11 mouse cellular contexts compared by ENCODE assay signal in the genomic region with DNA sequence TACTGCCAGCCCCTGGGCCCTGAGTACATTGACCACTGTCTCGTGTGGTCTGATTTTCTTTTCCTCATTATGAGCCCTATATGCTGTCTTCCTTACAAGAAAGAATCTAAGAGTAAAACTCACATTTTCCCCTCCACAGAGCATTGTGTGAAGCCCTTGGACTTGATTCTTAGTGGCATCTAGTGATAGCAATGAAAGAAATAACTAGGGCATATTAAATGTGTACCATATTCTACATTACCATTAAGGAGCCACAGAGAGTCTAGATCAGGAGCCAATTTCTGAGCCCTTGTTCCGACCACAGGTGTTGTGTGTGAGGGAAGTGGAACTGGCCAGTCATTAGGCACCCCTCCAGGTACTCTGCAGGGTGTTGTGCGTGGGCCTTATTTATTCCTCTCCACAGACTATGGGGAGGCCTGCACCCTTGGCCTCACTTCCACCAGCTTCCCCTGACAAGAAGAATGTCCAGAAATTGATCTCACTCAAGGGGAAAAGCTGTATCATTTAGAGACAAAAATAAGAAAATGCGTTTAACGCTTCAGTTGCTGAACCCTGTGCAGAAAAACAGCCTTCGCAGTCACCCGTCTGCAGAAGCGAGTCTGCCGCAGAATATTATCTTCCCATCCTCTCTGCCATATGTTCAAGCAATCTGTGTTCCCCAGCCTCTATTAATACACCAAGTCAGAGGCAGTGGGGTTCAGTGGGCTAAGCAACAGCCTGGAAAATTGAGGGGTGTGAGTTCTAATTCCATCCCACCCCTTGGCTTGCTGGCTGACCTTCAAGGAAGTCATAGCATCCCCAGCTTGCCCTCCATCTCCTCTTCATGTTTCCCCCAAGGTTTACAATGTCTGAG.
A peak's percentile ranks its signal among the peaks of the same experiment; 100 is the strongest.
DNase-seq lines count a peak whose midpoint lies in the region; ATAC-seq and TF ChIP-seq lines count a peak whose summit lies in the region.
"Had no signal": no experiment of that assay in that cellular context is flagged by ENCODE, and none has a peak within 500 bp of the region (broad histone marks: within the 10 kb centered on the region; RNA-seq: fewer than 3 reads in every experiment).

No protein-coding gene starts in this region.

- WGBS in hindbrain, embryonic 16.5 days: 59% methylated on average over 9 of the region's 9 CpGs
- WGBS in hindbrain, embryonic 11.5 days: 88% methylated on average over 9 of the region's 9 CpGs
- 13% methylated on average over 9 of the region's 9 CpGs for WGBS in cerebellum, adult 2 months

- H3K4me3 ChIP-seq in hindbrain, embryonic 16.5 days (ENCODE audit: low read length): no peak overlapping the region
- H3K4me3 ChIP-seq in hindbrain, embryonic 11.5 days (ENCODE audit: low read depth, low read length): no peak overlapping the region
- no peak overlapping the region for H3K4me3 ChIP-seq in cerebellum, adult 2 months (replicated peaks; ENCODE audit: insufficient read depth, low read depth, low read length)
- H3K4me3 ChIP-seq in layer of hippocampus, adult 2 months: no peak overlapping the region; the same call in 1 of the 2 replicates
- H3K4me3 ChIP-seq: heart, adult 2 months had no signal

- no peak for DNase-seq in hindbrain, embryonic 11.5 days (ENCODE audit: low spot score)
- DNase-seq in brain, adult 2 months (ENCODE audit: low read depth, low spot score): peak; percentile 98
- DNase-seq in cerebellum, adult 2 months: peak; percentile 97 to 99
- peak; percentile 55 to 67 for DNase-seq in layer of hippocampus, adult 2 months (ENCODE audit: low spot score in 2 of 2)
- DNase-seq in gastrocnemius, postnatal 10 days: no peak
- DNase-seq in kidney, adult 9 months: no peak
- no peak for DNase-seq in urinary bladder, postnatal 4 days (ENCODE audit: low spot score in 2 of 2)
- DNase-seq: heart, adult 2 months; kidney, postnatal 14 days had no signal

- H3K27ac ChIP-seq in hindbrain, embryonic 16.5 days (ENCODE audit: low read depth, low read length): no peak overlapping the region
- no peak overlapping the region for H3K27ac ChIP-seq in hindbrain, embryonic 11.5 days (ENCODE audit: low read depth, low read length)
- H3K27ac ChIP-seq in cerebellum, adult 2 months (ENCODE audit: insufficient read depth, low read length): peak overlapping the region; percentile 97
- 0 out of 2 replicates have a peak overlapping the region, but pooled peaks have one; percentile 32 for H3K27ac ChIP-seq in layer of hippocampus, adult 2 months
- H3K27ac ChIP-seq: heart, adult 2 months had no signal

- no peak overlapping the region for H3K4me2 ChIP-seq in hindbrain, embryonic 16.5 days (ENCODE audit: low read length)
- H3K4me2 ChIP-seq in hindbrain, embryonic 11.5 days (replicated peaks; ENCODE audit: low read depth, low read length): no peak overlapping the region

- no peaks in the 10 kb centered on the region for H3K36me3 ChIP-seq in hindbrain, embryonic 16.5 days (ENCODE audit: control insufficient read depth, insufficient read depth, low read length)
- H3K36me3 ChIP-seq in hindbrain, embryonic 11.5 days (ENCODE audit: control insufficient read depth, insufficient read depth, low read length): no peaks in the 10 kb centered on the region

- ATAC-seq in hindbrain, embryonic 16.5 days: peak; percentile 73; the same call in 1 of the 2 replicates
- ATAC-seq in hindbrain, embryonic 11.5 days (ENCODE audit: low FRiP score): no peak
- ATAC-seq: activated CD4-positive, CD25-positive, alpha-beta regulatory T cell, adult 4 months had no signal

- no peaks in the 10 kb centered on the region for H3K27me3 ChIP-seq in hindbrain, embryonic 16.5 days (replicated peaks; ENCODE audit: control insufficient read depth, insufficient read depth, low read length)
- H3K27me3 ChIP-seq in hindbrain, embryonic 11.5 days (ENCODE audit: control insufficient read depth, insufficient read depth, low read length): no peaks in the 10 kb centered on the region
- H3K27me3 ChIP-seq in cerebellum, adult 2 months (ENCODE audit: control insufficient read depth, insufficient read depth, low read length): no peaks in the 10 kb centered on the region

- H3K4me1 ChIP-seq in hindbrain, embryonic 16.5 days (ENCODE audit: control insufficient read depth, insufficient read depth, low read depth, low read length): no peaks in the 10 kb centered on the region
- no peaks in the 10 kb centered on the region for H3K4me1 ChIP-seq in hindbrain, embryonic 11.5 days (replicated peaks; ENCODE audit: control insufficient read depth, insufficient read depth, low read length)
- peaks cover 17% of the 10 kb centered on the region; the same call in 1 of the 2 replicates for H3K4me1 ChIP-seq in cerebellum, adult 2 months (ENCODE audit: control insufficient read depth, insufficient read depth, low read length)

- 0 out of 2 replicates have a peak, but pooled peaks have one; percentile 10 for TF ChIP-seq CTCF in cerebellum, adult 2 months (IDR thresholded peaks at IDR 0.05; ENCODE audit: borderline replicate concordance, insufficient read depth, low read depth, low read length)
- TF ChIP-seq CTCF in layer of hippocampus, adult 2 months (conservative IDR thresholded peaks at IDR 0.05): no peak

- no peak for TF ChIP-seq POLR2A in cerebellum, adult 2 months (IDR thresholded peaks at IDR 0.05; ENCODE audit: borderline replicate concordance, insufficient read depth, low read length)

- no peak overlapping the region for H3K9ac ChIP-seq in hindbrain, embryonic 16.5 days (ENCODE audit: low read depth, low read length)
- H3K9ac ChIP-seq in hindbrain, embryonic 11.5 days (ENCODE audit: low read depth, low read length): no peak overlapping the region

- H3K9me3 ChIP-seq in hindbrain, embryonic 16.5 days (ENCODE audit: control insufficient read depth, low read length): no peaks in the 10 kb centered on the region
- no peaks in the 10 kb centered on the region for H3K9me3 ChIP-seq in hindbrain, embryonic 11.5 days (ENCODE audit: control insufficient read depth, low read length)

Comparison
In these comparisons a context has a peak if more than half of its experiments do, and no peak if none do; other contexts are left out.
1. H3K27ac ChIP-seq: peak in cerebellum, adult 2 months (single experiment) and layer of hippocampus, adult 2 months (single experiment); none in hindbrain, embryonic 16.5 days (single experiment) and hindbrain, embryonic 11.5 days (single experiment).
2. DNase-seq: peak in brain, adult 2 months (single experiment), cerebellum, adult 2 months (2 of 2) and layer of hippocampus, adult 2 months (2 of 2); none in hindbrain, embryonic 11.5 days (single experiment), gastrocnemius, postnatal 10 days (single experiment), kidney, adult 9 months (single experiment) and urinary bladder, postnatal 4 days (0 of 2).